Mouse (Mus musculus): ENCODE data around the gene Dus1l.
"Not testable (repeated sequence)": the region's sequence is repeated elsewhere in the genome, so short reads cannot be mapped to it uniquely, and the experiment has no call there.

Gene Dus1l

DNA sequence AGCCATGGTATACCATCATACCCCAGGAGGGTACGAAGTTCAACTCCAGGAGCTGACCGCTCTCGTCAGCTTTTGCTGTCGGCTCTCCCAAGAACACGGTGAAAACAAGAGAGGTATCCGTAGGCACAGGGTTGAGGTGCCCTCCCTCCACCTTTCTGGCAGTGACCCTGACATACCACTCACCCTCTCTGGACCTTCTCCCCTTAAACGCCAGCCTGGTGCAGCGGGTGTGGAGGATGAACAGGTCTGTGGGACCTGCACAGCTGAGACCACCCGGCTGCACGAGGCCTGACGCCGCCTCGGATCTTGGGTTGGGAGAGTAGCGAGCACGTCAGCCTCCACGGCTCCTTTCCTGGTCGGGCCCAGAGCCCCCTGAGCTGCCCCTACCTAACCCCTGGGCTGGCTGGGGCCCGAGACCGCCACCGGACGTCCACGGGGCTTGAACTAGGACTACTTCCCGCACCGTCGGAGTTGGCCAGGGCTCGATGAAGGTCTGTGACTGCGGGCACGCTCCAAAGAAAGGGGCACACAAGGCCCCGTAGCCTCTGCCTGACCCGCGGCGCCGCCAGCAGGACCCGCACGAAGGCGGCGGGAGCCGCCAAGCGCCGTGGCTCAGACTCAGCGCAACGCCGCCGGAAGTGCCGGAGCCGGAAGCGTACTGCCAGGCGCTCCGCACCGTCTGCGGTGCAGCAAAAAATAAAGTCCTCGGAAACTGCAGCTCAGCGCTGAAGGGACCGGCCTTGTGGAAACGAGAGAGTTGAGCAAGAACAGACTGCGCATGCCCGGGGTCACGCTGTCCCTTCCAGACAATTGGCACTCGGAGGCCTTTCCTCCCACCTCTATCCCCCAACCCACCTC, at the start of gene Dus1l:
Dus1l (minus strand) TSS at position 648 of the 858 bp plus-strand sequence.
- DNase-seq (ENCODE audit: low read depth), result peak; percentile 98

- no peak for DNase-seq (ENCODE audit: low read depth)
Measured at GRCm38 (mm10) chr11:120844329-120844728, 48.1 kb upstream of the Dus1l start.

GRCm38 (mm10) chr11:120833555-120834280, 37.5 kb upstream of the Dus1l start:
- no peak for DNase-seq (ENCODE audit: low read depth)

DNA sequence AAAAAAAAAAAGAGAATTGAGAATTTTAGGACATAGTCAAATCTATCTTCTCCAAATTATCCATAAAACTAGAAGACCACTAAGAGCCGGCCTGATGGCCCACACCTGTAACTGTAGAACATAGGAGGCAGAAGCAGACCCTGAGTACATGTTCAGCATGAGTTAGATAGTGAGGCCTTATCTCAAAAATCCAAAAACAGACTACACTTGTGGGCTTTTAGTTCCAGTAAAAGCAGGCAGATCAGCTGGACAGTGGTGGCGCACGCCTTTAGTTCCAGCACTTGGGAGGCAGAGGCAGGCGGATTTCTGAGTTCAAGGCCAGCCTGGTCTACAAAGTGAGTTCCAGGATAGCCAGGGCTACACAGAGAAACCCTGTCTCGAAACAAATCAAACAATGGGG, 36.8 kb upstream of the Dus1l start:
- DNase-seq (ENCODE audit: low read depth), result not testable (repeated sequence)

DNA sequence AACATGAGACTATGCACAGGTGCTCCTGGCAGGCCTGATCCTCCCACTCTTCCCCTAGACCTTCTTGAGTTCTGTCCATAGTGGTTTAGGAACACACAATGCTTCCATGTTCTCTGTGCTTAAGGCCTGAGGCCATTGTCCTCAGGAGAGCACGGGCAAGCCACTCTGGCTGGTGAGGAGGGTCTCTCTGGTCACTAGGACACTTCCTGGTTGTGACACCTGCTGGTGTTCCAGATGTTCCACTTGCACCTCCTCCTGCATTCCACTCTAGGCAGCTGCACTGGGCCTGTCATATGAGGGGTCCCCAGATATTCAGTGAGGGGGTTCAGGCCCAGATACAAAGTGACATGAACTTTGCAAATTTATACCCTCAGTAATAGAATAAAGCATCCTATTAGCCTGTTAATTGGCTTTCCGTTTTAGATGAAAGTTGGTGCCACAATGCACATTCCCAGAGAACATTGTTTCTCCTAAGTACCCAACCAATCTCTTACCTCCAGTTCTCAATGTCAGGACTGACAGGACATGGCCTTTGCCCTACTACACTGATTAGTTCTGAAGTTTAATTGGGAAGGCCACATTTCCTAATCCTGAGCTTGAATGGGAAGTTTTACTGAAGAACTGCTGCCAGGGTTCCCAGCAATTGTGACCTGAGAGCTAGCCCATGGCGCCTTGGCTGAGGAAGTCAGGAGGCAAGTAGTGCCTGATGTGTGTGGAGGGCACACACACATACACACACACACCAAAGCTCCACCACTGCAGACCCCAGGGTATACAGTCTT, 35.6 kb upstream of the Dus1l start:
- DNase-seq (ENCODE audit: low read depth), result no peak

DNA sequence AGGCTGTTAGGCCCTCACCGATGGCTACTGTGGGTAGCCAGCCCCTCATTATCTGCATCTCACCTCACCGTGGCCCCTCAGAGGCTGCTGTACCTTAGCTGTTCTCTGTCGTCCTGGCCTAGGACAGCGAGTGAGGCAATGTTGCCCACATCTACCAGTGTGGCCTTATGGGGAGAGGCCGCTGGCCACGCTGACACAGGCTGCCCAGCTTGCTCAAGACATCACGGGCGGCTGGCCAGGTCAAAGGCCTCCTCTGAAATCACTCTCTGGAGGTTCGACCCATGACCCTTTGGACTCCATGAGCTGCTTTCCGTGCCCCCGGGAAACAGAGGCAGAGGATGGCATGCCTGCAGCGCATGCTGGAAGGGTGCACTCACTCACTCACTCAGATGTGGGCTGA, 34.5 kb upstream of the Dus1l start:
- DNase-seq (ENCODE audit: low read depth), result no peak

DNA sequence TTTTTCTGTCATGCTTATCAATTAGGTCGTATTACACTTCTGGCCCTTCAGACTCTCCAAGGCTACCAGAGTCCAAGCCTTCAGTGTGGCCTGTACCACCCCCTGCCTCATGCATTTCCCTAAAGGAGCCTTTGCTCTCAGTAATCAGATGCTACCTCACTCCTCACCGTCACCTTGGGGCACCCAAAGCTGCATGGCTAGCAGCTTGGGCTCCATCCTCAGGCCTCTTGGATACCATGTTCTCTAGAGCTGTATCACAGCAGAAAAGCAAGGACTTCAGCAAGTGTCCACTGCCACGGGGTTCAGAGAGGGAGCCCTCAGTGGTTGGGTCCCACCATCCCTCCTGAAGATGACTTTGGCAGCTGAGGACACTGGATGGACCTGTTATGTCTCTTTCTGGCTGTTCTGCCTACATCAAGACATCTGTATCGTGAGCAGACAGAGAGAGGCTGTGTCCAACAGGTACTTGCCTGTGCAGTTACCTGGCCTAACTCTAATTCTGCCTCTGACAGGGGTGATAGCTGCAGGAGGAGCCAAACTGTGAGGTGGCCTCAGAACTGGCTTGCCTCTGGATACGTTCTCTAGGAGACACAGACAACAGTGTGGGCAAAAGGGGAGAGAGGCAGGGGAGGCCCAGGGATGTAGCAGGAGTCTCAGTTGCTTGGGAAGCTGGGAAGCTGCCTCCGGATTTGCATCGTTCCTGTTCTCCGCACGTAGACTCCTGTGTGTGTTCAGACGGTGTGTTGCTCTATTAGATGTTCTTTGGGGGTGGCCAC, 33.7 kb upstream of the Dus1l start:
- no peak for DNase-seq (ENCODE audit: low read depth)

- DNase-seq (ENCODE audit: low read depth), result no peak
Measured at GRCm38 (mm10) chr11:120828416-120828815, 32.2 kb upstream of the Dus1l start.

DNA sequence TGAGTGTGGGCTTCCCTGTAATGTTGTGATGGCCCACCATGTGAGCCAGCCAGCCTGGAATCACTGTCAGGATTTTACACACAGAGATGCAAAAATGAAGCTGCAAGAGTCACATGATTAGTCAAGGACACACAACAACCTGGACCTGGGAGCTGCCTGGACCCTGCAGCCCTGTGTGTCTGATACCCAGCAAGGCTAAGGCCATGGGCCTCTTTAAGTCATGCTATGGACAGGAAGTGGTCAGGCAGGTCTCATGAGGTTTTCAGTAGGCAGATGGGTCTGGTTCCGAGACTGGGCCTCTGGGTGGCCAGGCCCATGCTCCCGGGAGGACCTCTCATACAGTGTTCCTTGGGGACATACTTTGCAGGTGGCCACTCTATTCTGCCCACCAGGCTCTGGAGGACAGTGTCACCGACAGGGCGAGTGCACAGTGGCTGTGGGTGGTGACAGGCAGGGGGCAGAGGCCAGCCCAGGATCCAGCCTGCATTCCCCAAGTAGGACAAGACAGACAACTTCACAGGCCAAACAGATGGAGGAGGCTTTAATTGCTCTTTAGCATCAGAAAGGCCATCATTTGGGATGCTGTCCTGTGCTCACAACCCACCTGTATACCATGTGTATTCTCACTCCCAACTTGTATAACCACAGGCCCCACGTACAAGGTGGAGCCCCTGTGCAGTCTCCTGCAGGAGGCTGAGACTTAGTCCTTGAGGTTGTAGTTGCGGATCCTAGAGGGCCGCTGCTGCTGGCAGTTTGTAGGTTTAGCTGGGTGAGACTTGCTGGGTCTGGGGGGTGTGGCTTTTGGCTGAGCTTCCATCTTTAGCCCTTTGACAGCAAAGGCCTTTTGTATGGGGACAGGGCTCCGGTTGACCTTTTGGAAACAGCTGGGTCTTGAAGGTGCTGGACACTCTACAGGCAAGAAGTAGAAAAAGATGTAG, 30.1 kb upstream of the Dus1l start:
- no peak for DNase-seq (ENCODE audit: low read depth)

- DNase-seq (ENCODE audit: low read depth), result peak; percentile 34
Measured at GRCm38 (mm10) chr11:120825289-120825863, 29.2 kb upstream of the Dus1l start.

- DNase-seq (ENCODE audit: low read depth), result no peak
Measured at GRCm38 (mm10) chr11:120824787-120825288, 28.6 kb upstream of the Dus1l start.

- DNase-seq (ENCODE audit: low read depth), result peak; percentile 98
Measured at GRCm38 (mm10) chr11:120823956-120824786, 28.0 kb upstream of the Dus1l start, which contains the start of gene Fasn. Fasn (minus strand) TSS chr11:120824547.

DNA sequence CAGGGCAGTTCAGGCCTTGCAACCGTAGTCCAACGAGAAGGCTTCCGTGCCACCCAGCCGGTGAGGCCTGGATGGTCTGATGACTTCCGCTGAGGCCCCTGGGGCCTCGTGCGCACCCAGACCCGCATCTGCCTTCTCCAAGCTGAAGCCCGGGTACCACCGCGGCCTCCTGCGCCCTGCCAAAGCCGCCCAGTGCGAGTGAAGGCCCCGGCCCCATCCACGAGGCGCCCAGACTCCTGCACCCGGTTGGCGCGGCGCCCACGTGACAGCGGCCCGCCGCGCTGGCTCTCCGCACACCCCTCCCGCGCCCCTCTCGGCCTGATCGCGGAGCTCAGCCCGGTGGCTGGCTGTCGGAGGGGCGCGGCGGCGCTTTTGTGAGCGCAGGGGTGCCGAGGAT, 27.3 kb upstream of the Dus1l start:
- peak; percentile 74 for DNase-seq (ENCODE audit: low read depth)

GRCm38 (mm10) chr11:120822831-120823550, 26.8 kb upstream of the Dus1l start:
- DNase-seq (ENCODE audit: low read depth), result peak; percentile 48

DNA sequence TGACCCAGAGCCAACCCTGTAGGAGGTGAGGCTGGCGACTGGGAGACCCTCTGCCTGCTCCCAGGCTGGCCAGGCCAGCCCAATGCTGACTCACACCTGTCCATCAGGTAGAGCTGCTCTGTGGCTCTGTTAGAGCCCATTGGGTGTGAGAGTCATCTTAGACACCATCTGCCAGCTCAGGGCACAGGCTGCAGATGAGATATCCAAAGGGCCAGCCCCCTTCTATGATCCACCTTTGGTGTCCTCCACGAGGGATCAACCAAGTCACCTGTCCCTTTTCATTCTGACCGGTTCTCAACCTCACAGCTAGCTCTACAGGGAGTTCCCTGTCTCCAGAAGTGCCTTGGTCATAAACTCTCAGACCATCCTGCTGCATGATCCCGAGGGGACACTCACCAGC, 26.1 kb upstream of the Dus1l start:
- no peak for DNase-seq (ENCODE audit: low read depth)

DNA sequence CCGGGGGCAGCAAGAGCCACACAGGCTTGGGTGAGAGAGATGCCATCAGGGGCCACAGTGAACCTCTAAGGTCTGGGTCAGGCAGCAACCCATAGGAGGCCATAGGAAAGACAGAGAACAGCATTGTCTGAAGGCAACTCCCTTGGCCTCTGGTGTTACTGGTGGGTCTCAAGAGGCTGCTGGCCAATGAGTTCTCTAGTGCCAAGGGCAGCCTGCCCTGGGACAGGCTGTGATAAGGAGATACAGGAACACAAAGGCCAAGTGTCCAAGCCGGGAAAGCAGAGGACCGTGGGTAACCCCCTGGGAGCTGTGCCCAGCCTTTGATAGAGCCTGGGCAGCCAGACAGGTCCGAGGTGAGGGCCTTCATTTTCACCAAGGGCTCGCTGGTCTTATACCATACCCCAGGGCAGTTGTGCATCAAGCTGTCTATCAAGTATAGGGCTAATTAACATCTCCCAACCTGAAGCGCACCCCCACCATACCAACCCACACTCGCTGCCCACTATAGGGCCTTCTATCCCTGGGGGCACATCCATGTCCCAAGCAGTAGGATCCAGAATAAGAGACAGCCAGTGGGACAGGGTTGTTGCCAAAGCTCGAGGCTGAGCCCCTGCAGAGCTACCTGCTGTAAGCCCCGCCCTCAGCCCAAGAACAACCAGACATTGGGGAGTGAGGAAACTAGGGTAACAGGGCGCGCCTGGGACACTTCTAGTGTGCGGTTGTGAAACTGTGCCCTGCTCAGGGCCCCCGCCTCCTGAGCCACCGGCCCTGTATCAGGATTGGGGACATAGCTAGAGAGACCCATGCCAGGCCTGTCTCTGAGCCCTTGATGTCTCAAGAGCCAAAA, 25.1 kb upstream of the Dus1l start:
- no peak for DNase-seq (ENCODE audit: low read depth)

GRCm38 (mm10) chr11:120820546-120820945, 24.3 kb upstream of the Dus1l start:
- no peak for DNase-seq (ENCODE audit: low read depth)

Measured in NIH3T3 (cell line).